Mouse (Mus musculus) hindbrain, embryonic 14.5 days (tissue): ENCODE measurements at regions not wholly inside any gene's neighbourhood (a gene's known extent, or its start where the extent isn't known, plus 50 kb on each side); places are given as distances from the start of the nearest gene placed in this dataset.

Experiments used
- ATAC-seq: fragments of 200-750 bp; cut with Nextera tagmentation; 2 replicates; pipeline ENCODE4 v1.8.0; 2017; ENCODE audit warnings: moderate number of reproducible peaks, mild to moderate bottlenecking, moderate TSS enrichment, moderate library complexity; ENCODE audit not compliant: low FRiP score
- DNase-seq: peaks from one replicate; pipeline ENCODE4 v3.0.0-alpha.2; 2015; ENCODE audit warnings: low spot score
- H3K27ac ChIP-seq: fragments of 300-500 bp; sonication (generic); 2 replicates; pipeline ENCODE4 v1.5.1; 2014; ENCODE audit warnings: mild to moderate bottlenecking, moderate library complexity
- H3K27me3 ChIP-seq: fragments of 300-500 bp; sonication (generic); 2 replicates; pipeline ENCODE4 v1.6.1; 2014; ENCODE audit warnings: mild to moderate bottlenecking, low read length, mixed read lengths; ENCODE audit not compliant: control insufficient read depth, insufficient read depth
- H3K36me3 ChIP-seq: fragments of 300-500 bp; sonication (generic); replicated peaks from 2 replicates; pipeline ENCODE4 v1.6.1; 2014; ENCODE audit not compliant: control insufficient read depth, insufficient read depth
- H3K4me1 ChIP-seq: fragments of 300-500 bp; sonication (generic); replicated peaks from 2 replicates; pipeline ENCODE4 v1.6.1; 2014; ENCODE audit warnings: antibody characterized with exemption, low read length, mixed read lengths; ENCODE audit not compliant: control insufficient read depth, insufficient read depth
- H3K4me2 ChIP-seq: fragments of 300-500 bp; sonication (generic); replicated peaks from 2 replicates; pipeline ENCODE4 v1.6.1; 2014; ENCODE audit warnings: mild to moderate bottlenecking, moderate library complexity
- H3K4me3 ChIP-seq: fragments of 300-500 bp; sonication (generic); replicated peaks from 2 replicates; pipeline ENCODE4 v1.5.1; 2014; ENCODE audit warnings: mild to moderate bottlenecking, low read length
- H3K9ac ChIP-seq: fragments of 300-500 bp; sonication (generic); 2 replicates; pipeline ENCODE4 v1.6.1; 2014
- H3K9me3 ChIP-seq: fragments of 300-500 bp; sonication (generic); 2 replicates; pipeline ENCODE4 v1.6.1; 2016; ENCODE audit warnings: low read length; ENCODE audit not compliant: control insufficient read depth
- WGBS: fragments of 180-500 bp; shearing (Covaris S2); extraction: QIAGEN DNeasy Blood & Tissue Kit; methylation state at CpG from one replicate; pipeline ENCODE4 v1.1.7; 2014; 5-methylcytosine and 5-hydroxymethylcytosine counted together

DNA sequence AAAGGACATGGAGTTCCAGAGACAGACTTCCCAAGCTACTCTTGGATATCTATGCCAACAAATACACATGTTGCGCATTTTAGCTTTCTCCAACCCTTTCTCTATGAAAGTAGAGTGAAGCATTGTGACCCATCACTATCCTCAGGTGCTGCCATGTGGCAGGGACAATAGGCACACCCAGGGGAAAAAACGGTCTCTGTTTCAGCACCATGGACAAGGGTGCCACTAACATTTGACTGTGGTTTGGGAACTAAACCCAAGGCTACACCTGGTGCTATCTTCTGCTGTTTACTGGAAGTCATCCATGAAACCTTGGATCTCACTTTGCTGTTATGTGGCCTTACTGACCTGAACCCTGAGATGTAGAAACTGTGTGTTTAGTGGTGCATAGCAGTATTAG lies 73.5 kb upstream of the Kcna3 start:
- H3K27ac ChIP-seq, result no peak overlapping the region
- no peak for ATAC-seq
- 0 out of 2 replicates have a peak, but pooled peaks cover 1% of the 10 kb centered on the region for H3K4me1 ChIP-seq
- no peaks in the 10 kb centered on the region for H3K36me3 ChIP-seq
- no peaks in the 10 kb centered on the region for H3K27me3 ChIP-seq
- no peak overlapping the region for H3K4me3 ChIP-seq
- H3K4me2 ChIP-seq, result no peak overlapping the region
- no peak for DNase-seq
- H3K9me3 ChIP-seq, result no peaks in the 10 kb centered on the region
- H3K9ac ChIP-seq, result no peak overlapping the region
- WGBS, result 42% methylated on average over 2 of the region's 2 CpGs

GRCm38 (mm10) chr3:106966198-106966597 lies 69.8 kb upstream of the Kcna3 start:
- 78% methylated on average over 2 of the region's 2 CpGs for WGBS
- no peak overlapping the region for H3K4me2 ChIP-seq
- H3K4me3 ChIP-seq, result no peak overlapping the region
- ATAC-seq (no peak), DNase-seq (no peak)
- no peak overlapping the region for H3K27ac ChIP-seq
- H3K4me1 ChIP-seq, result no peaks in the 10 kb centered on the region
- no peaks in the 10 kb centered on the region for H3K9me3 ChIP-seq
- no peaks in the 10 kb centered on the region for H3K27me3 ChIP-seq
- H3K9ac ChIP-seq, result no peak overlapping the region
- H3K36me3 ChIP-seq, result no peaks in the 10 kb centered on the region

- Histone ChIP-seq H3K27me3 (no peaks in the 10 kb centered on the region), H3K9me3 (no peaks in the 10 kb centered on the region), H3K27ac (no peak overlapping the region), H3K9ac (no peak overlapping the region), H3K4me3 (no peak overlapping the region), H3K4me2 (no peak overlapping the region), H3K4me1 (no peaks in the 10 kb centered on the region), H3K36me3 (no peaks in the 10 kb centered on the region)
- no peak for ATAC-seq
- no peak for DNase-seq
- WGBS, result 94% methylated on average over 1 of the region's 1 CpGs
Measured at GRCm38 (mm10) chr3:106967479-106967878, 68.5 kb upstream of the Kcna3 start.

DNA sequence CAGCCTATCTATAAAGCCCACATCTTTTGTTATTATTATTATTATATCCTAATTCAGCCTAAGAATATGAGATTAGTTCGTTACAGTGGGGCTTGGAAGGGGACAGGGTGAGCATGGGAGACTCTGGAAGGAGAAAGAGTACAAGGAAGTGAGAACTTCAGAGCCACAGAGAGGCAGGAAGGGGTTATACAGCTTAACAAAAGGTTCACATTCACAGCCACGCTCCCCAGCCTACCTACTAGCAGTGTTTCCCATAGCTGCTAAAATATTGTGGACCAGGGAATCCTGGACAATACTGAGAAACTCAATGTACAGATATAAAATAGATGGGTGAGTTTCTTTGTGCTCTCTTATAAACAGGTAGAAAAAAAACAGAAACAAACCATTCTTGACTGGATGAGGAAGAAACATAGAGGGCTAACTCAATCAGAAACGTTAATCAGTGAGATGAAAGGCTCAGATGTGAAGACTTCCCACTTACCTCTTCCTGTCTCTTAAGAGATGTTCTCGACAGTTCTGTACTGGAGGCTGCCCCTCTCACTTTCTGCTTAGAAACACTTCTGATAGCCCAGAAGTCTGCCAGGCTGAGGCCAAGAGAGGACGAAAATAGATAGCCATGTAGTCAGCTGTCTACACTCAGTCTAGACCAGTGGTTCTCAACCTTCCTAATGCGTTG lies 61.7 kb upstream of the Kcna3 start:
- no peak overlapping the region for H3K4me2 ChIP-seq
- H3K9ac ChIP-seq, result no peak overlapping the region
- no peaks in the 10 kb centered on the region for H3K4me1 ChIP-seq
- H3K27me3 ChIP-seq, result no peaks in the 10 kb centered on the region
- ATAC-seq (no peak), DNase-seq (no peak)
- 82% methylated on average over 6 of the region's 6 CpGs for WGBS
- no peak overlapping the region for H3K4me3 ChIP-seq
- no peaks in the 10 kb centered on the region for H3K9me3 ChIP-seq
- no peaks in the 10 kb centered on the region for H3K36me3 ChIP-seq
- no peak overlapping the region for H3K27ac ChIP-seq

- WGBS, result 62% methylated on average over 6 of the region's 6 CpGs
- Histone ChIP-seq H3K4me3 (no peak overlapping the region), H3K27me3 (no peaks in the 10 kb centered on the region), H3K9me3 (no peaks in the 10 kb centered on the region), H3K4me1 (no peaks in the 10 kb centered on the region), H3K9ac (no peak overlapping the region), H3K4me2 (no peak overlapping the region), H3K36me3 (no peaks in the 10 kb centered on the region), H3K27ac (no peak overlapping the region)
- DNase-seq (no peak), ATAC-seq (no peak; the same call in 1 of the 2 replicates)
Measured at GRCm38 (mm10) chr3:106978728-106979127, 57.2 kb upstream of the Kcna3 start.

DNA sequence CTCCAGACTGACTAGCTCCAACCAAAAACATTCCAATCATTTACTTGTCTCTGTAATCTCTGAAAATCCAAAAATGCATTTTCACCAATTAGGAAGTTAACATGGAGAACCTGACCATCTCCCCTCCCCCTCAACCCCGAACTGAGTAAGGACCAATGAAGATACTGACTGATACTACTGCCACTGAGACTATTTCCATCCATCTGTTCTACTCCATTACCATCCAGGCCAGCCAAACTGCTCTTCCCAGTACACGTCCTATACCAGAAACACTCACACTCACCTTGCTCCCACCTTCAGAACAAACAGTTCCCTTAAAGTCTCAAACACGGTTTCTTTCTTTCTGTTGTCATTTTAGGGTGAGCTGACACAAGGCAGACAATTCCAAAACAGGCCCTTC lies 55.1 kb upstream of the Kcna3 start:
- ATAC-seq, result no peak
- DNase-seq, result no peak
- H3K27ac ChIP-seq, result peak overlapping the region; percentile 23

DNA sequence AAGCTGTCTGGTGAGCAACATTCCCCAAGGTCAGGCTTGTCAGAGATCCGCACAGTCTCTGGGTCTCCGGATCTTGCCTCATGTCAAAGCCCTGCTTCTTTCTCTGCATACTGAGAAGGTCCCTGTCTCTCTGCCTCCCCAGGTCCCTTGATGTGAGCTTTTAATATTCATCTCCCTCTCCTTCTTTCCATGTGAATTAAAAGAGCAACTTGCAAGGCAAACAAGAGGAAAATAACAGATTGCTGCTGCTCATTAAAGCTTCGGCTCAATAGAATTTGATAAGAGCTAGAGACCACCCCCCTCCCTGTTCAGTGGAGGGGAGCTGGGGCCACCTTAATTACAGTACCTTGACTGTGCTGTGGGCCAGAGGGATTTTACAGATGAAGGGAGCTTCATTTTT lies 54.6 kb upstream of the Kcna3 start:
- peak; percentile 22; the same call in 1 of the 2 replicates for ATAC-seq
- 35% methylated on average over 3 of the region's 3 CpGs for WGBS
- Histone ChIP-seq H3K27me3 (no peaks in the 10 kb centered on the region), H3K9me3 (no peaks in the 10 kb centered on the region), H3K4me1 (no peaks in the 10 kb centered on the region), H3K4me3 (no peak overlapping the region), H3K27ac (peak overlapping the region; percentile 23), H3K36me3 (no peaks in the 10 kb centered on the region), H3K9ac (no peak overlapping the region), H3K4me2 (no peak overlapping the region)
- DNase-seq, result no peak

More for the DNA sequence above, 55.1 kb upstream of the Kcna3 start:
- Histone ChIP-seq H3K4me1 (no peaks in the 10 kb centered on the region), H3K9me3 (no peaks in the 10 kb centered on the region), H3K27me3 (no peaks in the 10 kb centered on the region), H3K9ac (no peak overlapping the region), H3K36me3 (no peaks in the 10 kb centered on the region), H3K4me3 (no peak overlapping the region), H3K4me2 (no peak overlapping the region)
- 52% methylated on average over 3 of the region's 3 CpGs for WGBS

DNA sequence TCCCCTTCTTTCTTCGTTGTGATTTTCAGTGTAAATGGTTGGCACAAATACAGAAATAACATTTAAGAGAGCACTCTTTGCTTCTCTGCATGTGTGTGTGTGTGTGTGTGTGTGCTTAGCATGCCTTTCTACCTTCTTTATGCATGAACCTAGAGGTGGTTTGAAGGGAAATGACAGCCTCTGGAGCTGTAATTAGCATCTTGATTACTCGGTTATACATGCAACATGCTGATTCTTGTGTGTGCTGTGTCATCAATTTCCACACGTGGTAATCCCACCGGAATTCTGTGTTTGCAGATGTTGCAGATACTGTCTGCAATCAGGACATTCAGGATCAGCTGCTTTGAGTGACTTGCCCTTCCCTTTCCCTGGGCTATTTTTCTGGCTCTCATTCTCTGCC lies 51.7 kb upstream of the Kcna3 start:
- Histone ChIP-seq H3K4me3 (no peak overlapping the region), H3K9me3 (no peaks in the 10 kb centered on the region), H3K9ac (no peak overlapping the region), H3K27me3 (no peaks in the 10 kb centered on the region), H3K4me1 (no peaks in the 10 kb centered on the region), H3K27ac (no peak overlapping the region), H3K4me2 (no peak overlapping the region), H3K36me3 (no peaks in the 10 kb centered on the region)
- ATAC-seq, result peak; percentile 38; the same call in 1 of the 2 replicates
- DNase-seq, result no peak
- 54% methylated on average over 4 of the region's 4 CpGs for WGBS
